Mouse (Mus musculus) limb, embryonic 13.5 days (tissue): Measurements from ENCODE around the gene Drg2. TPM values are rescaled to one million over a fixed set of nuclear protein-coding genes. Genes with fewer than 3 reads are reported as not detected.
A peak's percentile ranks its signal among the peaks of the same experiment; 100 is the strongest.

Experiments
- ATAC-seq: fragments of 200-750 bp; cut with Nextera tagmentation; 2 replicates; pipeline ENCODE4 v1.8.0; 2017; ENCODE audit warnings: low read depth, moderate number of reproducible peaks, moderate TSS enrichment; ENCODE audit not compliant: low FRiP score
- H3K27ac ChIP-seq: fragments of 300-500 bp; sonication (generic); 2 replicates; pipeline ENCODE4 v1.5.1; 2015; ENCODE audit warnings: inconsistent platforms, mild to moderate bottlenecking, moderate library complexity
- H3K27me3 ChIP-seq: fragments of 300-500 bp; sonication (generic); 2 replicates; pipeline ENCODE4 v1.6.1; 2015; ENCODE audit warnings: mild to moderate bottlenecking, inconsistent platforms
- H3K36me3 ChIP-seq: fragments of 300-500 bp; sonication (generic); 2 replicates; pipeline ENCODE4 v1.6.1; 2015; ENCODE audit warnings: inconsistent platforms, mild to moderate bottlenecking, moderate library complexity
- H3K4me1 ChIP-seq: fragments of 300-500 bp; sonication (generic); 2 replicates; pipeline ENCODE4 v1.6.1; 2015; ENCODE audit warnings: inconsistent platforms
- H3K4me2 ChIP-seq: fragments of 300-500 bp; sonication (generic); replicated peaks from 2 replicates; pipeline ENCODE4 v1.6.1; 2015; ENCODE audit warnings: inconsistent platforms, mild to moderate bottlenecking, moderate library complexity
- H3K4me3 ChIP-seq: fragments of 300-500 bp; sonication (generic); 2 replicates; pipeline ENCODE4 v1.5.1; 2015; ENCODE audit warnings: moderate library complexity, mild to moderate bottlenecking, inconsistent platforms
- H3K9ac ChIP-seq: fragments of 300-500 bp; sonication (generic); 2 replicates; pipeline ENCODE4 v1.6.1; 2015; ENCODE audit warnings: mild to moderate bottlenecking, inconsistent platforms
- H3K9me3 ChIP-seq: fragments of 300-500 bp; sonication (generic); 2 replicates; pipeline ENCODE4 v1.6.1; 2016; ENCODE audit warnings: inconsistent platforms
- WGBS: fragments of 180-500 bp; shearing (Covaris S2); methylation state at CpG from one replicate; pipeline ENCODE4 v1.1.7; 2015; 5-methylcytosine and 5-hydroxymethylcytosine counted together
- polyA plus RNA-seq: library from polyadenylated mRNA; unstranded; fragments of >200 nt; fragmentation: Nextera tagmentation; extraction: Ambion mirVana; gene quantifications from 2 replicates; pipeline ENCODE4 v1.2.1, GENCODE M21; 2015

Drg2 gene
- polyA plus RNA-seq, 1 experiment from 2014 or later = 129 TPM

- no peak overlapping the region for H3K9ac ChIP-seq
- WGBS = 78% methylated on average over 5 of the region's 5 CpGs
- no peak for ATAC-seq
These were observed 20.1 kb downstream of the Drg2 start for GRCm38 (mm10) chr11:60474534-60474933.

GRCm38 (mm10) chr11:60475668-60476362 lies 21.4 kb downstream of the Drg2 start:
- H3K9me3 ChIP-seq = no peaks in the 10 kb centered on the region
- no peak overlapping the region for H3K4me3 ChIP-seq
- H3K9ac ChIP-seq = no peak overlapping the region
- no peaks in the 10 kb centered on the region for H3K36me3 ChIP-seq
- H3K4me2 ChIP-seq = no peak overlapping the region
- H3K27me3 ChIP-seq = no peaks in the 10 kb centered on the region
- no peak for ATAC-seq
- 0 out of 2 replicates have a peak, but pooled peaks cover 4% of the 10 kb centered on the region for H3K4me1 ChIP-seq
- H3K27ac ChIP-seq = no peak overlapping the region
- 79% methylated on average over 5 of the region's 5 CpGs for WGBS

More at GRCm38 (mm10) chr11:60474534-60474933, 20.1 kb downstream of the Drg2 start:
- Histone ChIP-seq H3K4me3 (no peak overlapping the region), H3K27ac (no peak overlapping the region), H3K4me1 (0 out of 2 replicates have a peak, but pooled peaks cover 4% of the 10 kb centered on the region), H3K4me2 (no peak overlapping the region), H3K36me3 (peaks cover 10% of the 10 kb centered on the region), H3K27me3 (no peaks in the 10 kb centered on the region), H3K9me3 (no peaks in the 10 kb centered on the region)

- ATAC-seq = no peak
- H3K36me3 ChIP-seq = no peaks in the 10 kb centered on the region
- H3K27ac ChIP-seq = no peak overlapping the region
- 35% methylated on average over 17 of the region's 17 CpGs for WGBS
- no peaks in the 10 kb centered on the region for H3K27me3 ChIP-seq
- no peak overlapping the region for H3K9ac ChIP-seq
- H3K4me1 ChIP-seq = 0 out of 2 replicates have a peak, but pooled peaks cover 4% of the 10 kb centered on the region
- H3K4me2 ChIP-seq = peak overlapping the region; percentile 36
- no peak overlapping the region for H3K4me3 ChIP-seq
- no peaks in the 10 kb centered on the region for H3K9me3 ChIP-seq
These were observed 23.7 kb downstream of the Drg2 start for GRCm38 (mm10) chr11:60478121-60478520.

GRCm38 (mm10) chr11:60486267-60486666 lies 31.9 kb downstream of the Drg2 start:
- Histone ChIP-seq H3K36me3 (no peaks in the 10 kb centered on the region), H3K27ac (no peak overlapping the region), H3K4me1 (no peaks in the 10 kb centered on the region), H3K27me3 (no peaks in the 10 kb centered on the region), H3K9ac (no peak overlapping the region), H3K4me3 (no peak overlapping the region), H3K4me2 (no peak overlapping the region), H3K9me3 (no peaks in the 10 kb centered on the region)
- no peak for ATAC-seq
- WGBS = 58% methylated on average over 3 of the region's 3 CpGs

- Histone ChIP-seq H3K4me2 (no peak overlapping the region), H3K27me3 (no peaks in the 10 kb centered on the region), H3K4me3 (no peak overlapping the region), H3K27ac (no peak overlapping the region), H3K4me1 (no peaks in the 10 kb centered on the region), H3K9ac (no peak overlapping the region), H3K36me3 (no peaks in the 10 kb centered on the region), H3K9me3 (no peaks in the 10 kb centered on the region)
- ATAC-seq = no peak
- WGBS = 77% methylated on average over 5 of the region's 5 CpGs
These were observed 38.3 kb downstream of the Drg2 start for GRCm38 (mm10) chr11:60492726-60493125.

- Histone ChIP-seq H3K4me2 (no peak overlapping the region), H3K9ac (no peak overlapping the region), H3K4me3 (no peak overlapping the region), H3K36me3 (no peaks in the 10 kb centered on the region), H3K27ac (no peak overlapping the region), H3K4me1 (no peaks in the 10 kb centered on the region), H3K27me3 (no peaks in the 10 kb centered on the region), H3K9me3 (no peaks in the 10 kb centered on the region)
- 62% methylated on average over 2 of the region's 2 CpGs for WGBS
- no peak for ATAC-seq
These were observed 41.3 kb downstream of the Drg2 start for GRCm38 (mm10) chr11:60495692-60496091.

GRCm38 (mm10) chr11:60507281-60507680 lies 52.9 kb downstream of the Drg2 start:
- H3K27me3 ChIP-seq = peaks cover 32% of the 10 kb centered on the region
- no peak overlapping the region for H3K9ac ChIP-seq
- no peak overlapping the region for H3K4me3 ChIP-seq
- H3K4me2 ChIP-seq = no peak overlapping the region
- H3K36me3 ChIP-seq = no peaks in the 10 kb centered on the region
- peaks cover 13% of the 10 kb centered on the region for H3K4me1 ChIP-seq
- H3K9me3 ChIP-seq = no peaks in the 10 kb centered on the region
- 81% methylated on average over 13 of the region's 13 CpGs for WGBS
- ATAC-seq = no peak
- no peak overlapping the region for H3K27ac ChIP-seq

- Histone ChIP-seq H3K9me3 (no peaks in the 10 kb centered on the region), H3K36me3 (no peaks in the 10 kb centered on the region), H3K9ac (peak overlapping the region; percentile 73), H3K4me2 (peak overlapping the region; percentile 79), H3K4me1 (peaks cover 13% of the 10 kb centered on the region), H3K4me3 (peak overlapping the region; percentile 47), H3K27me3 (peaks cover 32% of the 10 kb centered on the region), H3K27ac (no peak overlapping the region)
- ATAC-seq = no peak; the same call in none of the 2 replicates
- 2% methylated on average over 11 of the region's 11 CpGs for WGBS
These were observed 54.6 kb downstream of the Drg2 start for GRCm38 (mm10) chr11:60508950-60509349.

- no peak overlapping the region for H3K27ac ChIP-seq
- peak overlapping the region; percentile 73 for H3K9ac ChIP-seq
- peak overlapping the region; percentile 47 for H3K4me3 ChIP-seq
- H3K36me3 ChIP-seq = no peaks in the 10 kb centered on the region
- no peaks in the 10 kb centered on the region for H3K9me3 ChIP-seq
- H3K27me3 ChIP-seq = peaks cover 32% of the 10 kb centered on the region
- peaks cover 13% of the 10 kb centered on the region for H3K4me1 ChIP-seq
- H3K4me2 ChIP-seq = peak overlapping the region; percentile 79
- ATAC-seq = peak; percentile 90
- WGBS = under 1% methylated on average over 25 of the region's 25 CpGs
These were observed 55.1 kb downstream of the Drg2 start for GRCm38 (mm10) chr11:60509500-60509899.

- no peak overlapping the region for H3K4me3 ChIP-seq
- no peaks in the 10 kb centered on the region for H3K9me3 ChIP-seq
- no peak overlapping the region for H3K9ac ChIP-seq
- ATAC-seq = no peak
- 82% methylated on average over 1 of the region's 1 CpGs for WGBS
- no peak overlapping the region for H3K4me2 ChIP-seq
- H3K27me3 ChIP-seq = peaks cover 32% of the 10 kb centered on the region
- no peaks in the 10 kb centered on the region for H3K36me3 ChIP-seq
- H3K4me1 ChIP-seq = peaks cover 19% of the 10 kb centered on the region
- H3K27ac ChIP-seq = no peak overlapping the region
These were observed 57.5 kb downstream of the Drg2 start for GRCm38 (mm10) chr11:60511893-60512292.

GRCm38 (mm10) chr11:60512520-60512919 lies 58.1 kb downstream of the Drg2 start:
- Histone ChIP-seq H3K4me2 (no peak overlapping the region), H3K27me3 (peaks cover 27% of the 10 kb centered on the region), H3K9ac (no peak overlapping the region), H3K4me3 (no peak overlapping the region), H3K9me3 (no peaks in the 10 kb centered on the region), H3K36me3 (no peaks in the 10 kb centered on the region), H3K27ac (no peak overlapping the region), H3K4me1 (peaks cover 19% of the 10 kb centered on the region)
- WGBS = 74% methylated on average over 2 of the region's 2 CpGs
- ATAC-seq = no peak

- no peak for ATAC-seq
These were observed 60.5 kb downstream of the Drg2 start for GRCm38 (mm10) chr11:60514941-60515340.

GRCm38 (mm10) chr11:60518305-60518704 lies 63.9 kb downstream of the Drg2 start:
- H3K27ac ChIP-seq = no peak overlapping the region
- no peak for ATAC-seq
- no peaks in the 10 kb centered on the region for H3K9me3 ChIP-seq
- H3K4me1 ChIP-seq = peaks cover 5% of the 10 kb centered on the region; the same call in 1 of the 2 replicates
- H3K36me3 ChIP-seq = no peaks in the 10 kb centered on the region
- no peak overlapping the region for H3K4me2 ChIP-seq
- no peak overlapping the region for H3K9ac ChIP-seq
- H3K4me3 ChIP-seq = no peak overlapping the region
- 77% methylated on average over 4 of the region's 4 CpGs for WGBS
- no peaks in the 10 kb centered on the region for H3K27me3 ChIP-seq

More at GRCm38 (mm10) chr11:60514941-60515340, 60.5 kb downstream of the Drg2 start:
- peaks cover 7% of the 10 kb centered on the region; the same call in 1 of the 2 replicates for H3K4me1 ChIP-seq
- H3K27me3 ChIP-seq = peaks cover 12% of the 10 kb centered on the region
- H3K4me3 ChIP-seq = no peak overlapping the region
- no peak overlapping the region for H3K4me2 ChIP-seq
- H3K27ac ChIP-seq = no peak overlapping the region
- no peak overlapping the region for H3K9ac ChIP-seq
- H3K36me3 ChIP-seq = no peaks in the 10 kb centered on the region
- H3K9me3 ChIP-seq = no peaks in the 10 kb centered on the region
- 61% methylated on average over 2 of the region's 2 CpGs for WGBS
